Mouse (Mus musculus) lung, embryonic 14.5 days (tissue): ENCODE data around the gene Epn2. TPM values are rescaled to one million over a fixed set of nuclear protein-coding genes. Genes with fewer than 3 reads are reported as not detected.

Source experiments
- ATAC-seq: fragments of 200-750 bp; cut with Nextera tagmentation; 2 replicates; pipeline ENCODE4 v1.8.0; 2017; ENCODE audit warnings: mild to moderate bottlenecking, moderate TSS enrichment, moderate library complexity; ENCODE audit not compliant: insufficient read depth
- DNase-seq: peaks from one replicate; pipeline ENCODE4 v3.0.0-alpha.2; 2015
- H3K27ac ChIP-seq: fragments of 300-500 bp; sonication (generic); 2 replicates; pipeline ENCODE4 v1.5.1; 2014; ENCODE audit warnings: low read depth, mild to moderate bottlenecking, moderate library complexity
- H3K27me3 ChIP-seq: fragments of 300-500 bp; sonication (generic); 2 replicates; pipeline ENCODE4 v1.6.1; 2014; ENCODE audit warnings: low read length, control low read depth; ENCODE audit not compliant: insufficient read depth
- H3K36me3 ChIP-seq: fragments of 300-500 bp; sonication (generic); 2 replicates; pipeline ENCODE4 v1.6.1; 2014; ENCODE audit warnings: control low read depth; ENCODE audit not compliant: insufficient read depth
- H3K4me1 ChIP-seq: fragments of 300-500 bp; sonication (generic); 2 replicates; pipeline ENCODE4 v1.6.1; 2014; ENCODE audit warnings: antibody characterized with exemption, control low read depth; ENCODE audit not compliant: insufficient read depth
- H3K4me2 ChIP-seq: fragments of 300-500 bp; sonication (generic); 2 replicates; pipeline ENCODE4 v1.6.1; 2014; ENCODE audit warnings: mild to moderate bottlenecking
- H3K4me3 ChIP-seq: fragments of 300-500 bp; sonication (generic); 2 replicates; pipeline ENCODE4 v1.5.1; 2014; ENCODE audit warnings: low read depth, low read length
- H3K9ac ChIP-seq: fragments of 300-500 bp; sonication (generic); 2 replicates; pipeline ENCODE4 v1.6.1; 2014
- H3K9me3 ChIP-seq: fragments of 300-500 bp; sonication (generic); 2 replicates; pipeline ENCODE4 v1.6.1; 2016; ENCODE audit warnings: low read depth, low read length, control low read depth
- CTCF ChIP-seq: IDR thresholded peaks from 2 replicates; pipeline ENCODE4 v1.5.1; 2016; ENCODE audit warnings: antibody characterized with exemption, low read depth
- WGBS: fragments of 180-500 bp; shearing (Covaris S2); extraction: QIAGEN DNeasy Blood & Tissue Kit; methylation state at CpG from one replicate; pipeline ENCODE4 v1.1.7; 2014; 5-methylcytosine and 5-hydroxymethylcytosine counted together
- polyA plus RNA-seq: library from polyadenylated mRNA; unstranded; fragments of >200 nt; fragmentation: Nextera tagmentation; extraction: Ambion mirVana; gene quantifications from 2 replicates; pipeline ENCODE4 v1.2.1, GENCODE M21; 2014

Epn2 gene
- polyA plus RNA-seq, 1 experiment from 2014 or later: 30.0 TPM

- H3K4me3 ChIP-seq: no peak overlapping the region
- H3K27ac ChIP-seq: no peak overlapping the region
- no peak overlapping the region for H3K9ac ChIP-seq
- H3K4me2 ChIP-seq: no peak overlapping the region
- TF ChIP-seq CTCF: no peak
- ATAC-seq (no peak), DNase-seq (no peak)
- H3K9me3 ChIP-seq: no peaks in the 10 kb centered on the region
- no peaks in the 10 kb centered on the region for H3K36me3 ChIP-seq
- no peaks in the 10 kb centered on the region for H3K27me3 ChIP-seq
- peaks cover 21% of the 10 kb centered on the region for H3K4me1 ChIP-seq
- 46% methylated on average over 9 of the region's 9 CpGs for WGBS
Measured at GRCm38 (mm10) chr11:61481239-61482090, 98.0 kb downstream of the Epn2 start.

GRCm38 (mm10) chr11:61478788-61479187 is 100.7 kb downstream of the Epn2 start:
- no peak overlapping the region for H3K4me3 ChIP-seq
- no peak for ATAC-seq
- H3K4me1 ChIP-seq: peaks cover 10% of the 10 kb centered on the region
- no peaks in the 10 kb centered on the region for H3K36me3 ChIP-seq
- no peak overlapping the region for H3K9ac ChIP-seq
- TF ChIP-seq CTCF: no peak
- no peak for DNase-seq
- no peak overlapping the region for H3K27ac ChIP-seq
- WGBS: 89% methylated on average over 4 of the region's 4 CpGs
- no peaks in the 10 kb centered on the region for H3K9me3 ChIP-seq
- H3K27me3 ChIP-seq: no peaks in the 10 kb centered on the region
- no peak overlapping the region for H3K4me2 ChIP-seq

GRCm38 (mm10) chr11:61477566-61478508 is 101.7 kb downstream of the Epn2 start:
- Histone ChIP-seq H3K4me1 (peaks cover 7% of the 10 kb centered on the region), H3K36me3 (no peaks in the 10 kb centered on the region), H3K27me3 (no peaks in the 10 kb centered on the region), H3K27ac (no peak overlapping the region), H3K9me3 (no peaks in the 10 kb centered on the region), H3K4me3 (0 out of 2 replicates have a peak overlapping the region, but pooled peaks have one; percentile 0), H3K9ac (peak overlapping the region; percentile 22; the same call in 1 of the 2 replicates), H3K4me2 (peak overlapping the region; percentile 50)
- DNase-seq (no peak), ATAC-seq (no peak)
- WGBS: 52% methylated on average over 17 of the region's 17 CpGs
- no peak for TF ChIP-seq CTCF

- peaks cover 7% of the 10 kb centered on the region for H3K4me1 ChIP-seq
- H3K36me3 ChIP-seq: no peaks in the 10 kb centered on the region
- TF ChIP-seq CTCF: no peak
- 0 out of 2 replicates have a peak overlapping the region, but pooled peaks have one; percentile 0 for H3K4me3 ChIP-seq
- no peaks in the 10 kb centered on the region for H3K27me3 ChIP-seq
- no peak overlapping the region for H3K9ac ChIP-seq
- DNase-seq: peak; percentile 54
- WGBS: 38% methylated on average over 12 of the region's 12 CpGs
- peak overlapping the region; percentile 50 for H3K4me2 ChIP-seq
- no peak for ATAC-seq
- no peaks in the 10 kb centered on the region for H3K9me3 ChIP-seq
- no peak overlapping the region for H3K27ac ChIP-seq
Measured at GRCm38 (mm10) chr11:61476786-61477382, 102.6 kb downstream of the Epn2 start.

GRCm38 (mm10) chr11:61473630-61474029 is 105.9 kb downstream of the Epn2 start:
- Histone ChIP-seq H3K27ac (no peak overlapping the region), H3K9ac (no peak overlapping the region), H3K27me3 (no peaks in the 10 kb centered on the region), H3K4me3 (no peak overlapping the region), H3K4me1 (peaks cover 4% of the 10 kb centered on the region; the same call in 1 of the 2 replicates), H3K9me3 (no peaks in the 10 kb centered on the region), H3K36me3 (no peaks in the 10 kb centered on the region), H3K4me2 (no peak overlapping the region)
- DNase-seq (no peak), ATAC-seq (no peak)
- WGBS: 62% methylated on average over 4 of the region's 4 CpGs
- no peak for TF ChIP-seq CTCF

GRCm38 (mm10) chr11:61470880-61471279 is 108.6 kb downstream of the Epn2 start:
- Histone ChIP-seq H3K4me3 (no peak overlapping the region), H3K36me3 (no peaks in the 10 kb centered on the region), H3K4me2 (no peak overlapping the region), H3K9ac (no peak overlapping the region), H3K4me1 (peaks cover 8% of the 10 kb centered on the region; the same call in 1 of the 2 replicates), H3K27ac (no peak overlapping the region), H3K27me3 (no peaks in the 10 kb centered on the region), H3K9me3 (no peaks in the 10 kb centered on the region)
- TF ChIP-seq CTCF: no peak
- ATAC-seq (no peak), DNase-seq (no peak)
